ENCODE assay signal across 9 mouse cellular contexts in genomic region chr9:107400666-107401285, GRCm38 (mm10). TPM values are rescaled to one million over a fixed set of nuclear protein-coding genes. Genes with fewer than 3 reads are reported as not detected.
DNase-seq lines count a peak whose midpoint lies in the region; ATAC-seq and TF ChIP-seq lines count a peak whose summit lies in the region.
"Had no signal": no experiment of that assay in that cellular context is flagged by ENCODE, and none has a peak within 500 bp of the region (broad histone marks: within the 10 kb centered on the region; RNA-seq: fewer than 3 reads in every experiment).

No protein-coding gene starts in this region.

- H3K9me3 ChIP-seq in ES-Bruce4 (replicated peaks; ENCODE audit: control insufficient read depth, insufficient read depth, low read length, poor library complexity, severe bottlenecking) = no peaks in the 10 kb centered on the region
- no peaks in the 10 kb centered on the region for H3K9me3 ChIP-seq in forebrain, embryonic 16.5 days (ENCODE audit: control insufficient read depth, low read length)
- no peaks in the 10 kb centered on the region for H3K9me3 ChIP-seq in midbrain, embryonic 10.5 days (replicated peaks)

- H3K9ac ChIP-seq in ES-Bruce4 (ENCODE audit: low read depth, poor library complexity, severe bottlenecking) = peak overlapping the region; percentile 78
- H3K9ac ChIP-seq in forebrain, embryonic 16.5 days (replicated peaks; ENCODE audit: low read depth, low read length) = peak overlapping the region; percentile 77

- no peak for DNase-seq in gastrocnemius, adult 2 months
- DNase-seq in gastrocnemius, adult 8-10 months (ENCODE audit: low spot score in 2 of 2) = no peak
- no peak for DNase-seq in midbrain, embryonic 10.5 days (ENCODE audit: low spot score)
- no peak for DNase-seq in thymus, postnatal 10 days (ENCODE audit: low spot score in 2 of 2)
- DNase-seq in left cerebral cortex, adult 11 months (ENCODE audit: low spot score) = no peak
- no peak for DNase-seq in right cerebral cortex, postnatal 4 days
- DNase-seq: layer of hippocampus, postnatal 36 days had no signal

- intact Hi-C loops in gastrocnemius, adult 2 months (cut with DNase I) = no loop called here

- H3K27ac ChIP-seq in gastrocnemius, adult 2 months = no peak overlapping the region
- no peak overlapping the region for H3K27ac ChIP-seq in ES-Bruce4 (ENCODE audit: insufficient read depth, low read length)
- no peak overlapping the region for H3K27ac ChIP-seq in forebrain, embryonic 16.5 days (ENCODE audit: low read length)
- H3K27ac ChIP-seq in midbrain, embryonic 10.5 days (replicated peaks) = peak overlapping the region; percentile 90

- H3K4me3 ChIP-seq in gastrocnemius, adult 2 months = peak overlapping the region; percentile 81
- peak overlapping the region; percentile 76 for H3K4me3 ChIP-seq in ES-Bruce4 (ENCODE audit: low read depth, low read length)
- peak overlapping the region; percentile 82 for H3K4me3 ChIP-seq in forebrain, embryonic 16.5 days (replicated peaks; ENCODE audit: low read length)
- peak overlapping the region; percentile 87 for H3K4me3 ChIP-seq in midbrain, embryonic 10.5 days

- TF ChIP-seq EP300 in ES-Bruce4 (IDR thresholded peaks at IDR 0.05; ENCODE audit: insufficient read depth, low read depth, low read length) = no peak

- TF ChIP-seq CTCF in gastrocnemius, adult 2 months (IDR thresholded peaks at IDR 0.05) = no peak
- TF ChIP-seq CTCF in ES-Bruce4 (IDR thresholded peaks at IDR 0.05; ENCODE audit: low read depth, low read length) = no peak

- no peaks in the 10 kb centered on the region for H3K36me3 ChIP-seq in ES-Bruce4 (ENCODE audit: control insufficient read depth, insufficient read depth, low read length, poor library complexity, severe bottlenecking)
- H3K36me3 ChIP-seq in forebrain, embryonic 16.5 days (ENCODE audit: control insufficient read depth, insufficient read depth) = no peaks in the 10 kb centered on the region
- H3K36me3 ChIP-seq in midbrain, embryonic 10.5 days = no peaks in the 10 kb centered on the region

- no peaks in the 10 kb centered on the region for H3K27me3 ChIP-seq in ES-Bruce4 (ENCODE audit: control insufficient read depth, insufficient read depth, low read length, poor library complexity, severe bottlenecking)
- H3K27me3 ChIP-seq in forebrain, embryonic 16.5 days (replicated peaks; ENCODE audit: control insufficient read depth, insufficient read depth, low read length) = peaks cover 20% of the 10 kb centered on the region; the same call in 1 of the 2 replicates
- H3K27me3 ChIP-seq in midbrain, embryonic 10.5 days (ENCODE audit: low read depth, poor library complexity, severe bottlenecking) = peaks cover 78% of the 10 kb centered on the region

- TF ChIP-seq POLR2A in ES-Bruce4 (IDR thresholded peaks at IDR 0.05; ENCODE audit: insufficient read depth, low read length) = no peak

- H3K4me2 ChIP-seq in forebrain, embryonic 16.5 days (ENCODE audit: low read length) = peak overlapping the region; percentile 99

- no peak for ATAC-seq in forebrain, embryonic 16.5 days

- WGBS in forebrain, embryonic 16.5 days = 17% methylated on average over 13 of the region's 13 CpGs
- WGBS in midbrain, embryonic 10.5 days = 18% methylated on average over 13 of the region's 13 CpGs

- H3K4me1 ChIP-seq in ES-Bruce4 (ENCODE audit: control insufficient read depth, insufficient read depth, low read length) = no peaks in the 10 kb centered on the region
- H3K4me1 ChIP-seq in forebrain, embryonic 16.5 days (replicated peaks; ENCODE audit: control insufficient read depth, insufficient read depth, low read length) = peaks cover 23% of the 10 kb centered on the region
- peaks cover 48% of the 10 kb centered on the region for H3K4me1 ChIP-seq in midbrain, embryonic 10.5 days

RNA-seq across cellular contexts. Expression of gene Cacna2d2, which starts 1.4 kb away (rescaled TPM):
- under 1 TPM; 0.28 to 0.73 TPM for total RNA-seq in gastrocnemius, adult 2 months (2021)
- total RNA-seq in gastrocnemius, adult 8-10 months (2022) = under 1 TPM; 0.15 to 0.65 (median 0.41) TPM
- 3.2 and 3.9 TPM in 2 replicates for polyA plus RNA-seq in ES-Bruce4 (2011; ENCODE audit: insufficient read depth, insufficient read length, low read depth, missing spikeins)
- 3.6 and 5.8 TPM in 2 replicates for polyA plus RNA-seq in forebrain, embryonic 16.5 days (2015; fragmentation: Nextera tagmentation; extraction: Ambion mirVana)
- 1.00 and 1.7 TPM in 2 replicates for polyA plus RNA-seq in midbrain, embryonic 10.5 days (2016; fragmentation: Nextera tagmentation; extraction: Ambion mirVana)
